Mouse (Mus musculus) liver, adult 2 months (tissue): ENCODE data around the gene Il10.

Experiments
- CTCF ChIP-seq: fragments of 200-500 bp; IDR thresholded peaks from 2 replicates; pipeline ENCODE4 v1.5.1; 2011; ENCODE audit warnings: low read depth, low read length, control low read depth
- POLR2A ChIP-seq: fragments of 200-500 bp; IDR thresholded peaks from 2 replicates; pipeline ENCODE4 v1.6.1; 2011; ENCODE audit warnings: low read length, control low read depth; ENCODE audit not compliant: insufficient read depth; ENCODE audit errors: extremely low read depth

DNA sequence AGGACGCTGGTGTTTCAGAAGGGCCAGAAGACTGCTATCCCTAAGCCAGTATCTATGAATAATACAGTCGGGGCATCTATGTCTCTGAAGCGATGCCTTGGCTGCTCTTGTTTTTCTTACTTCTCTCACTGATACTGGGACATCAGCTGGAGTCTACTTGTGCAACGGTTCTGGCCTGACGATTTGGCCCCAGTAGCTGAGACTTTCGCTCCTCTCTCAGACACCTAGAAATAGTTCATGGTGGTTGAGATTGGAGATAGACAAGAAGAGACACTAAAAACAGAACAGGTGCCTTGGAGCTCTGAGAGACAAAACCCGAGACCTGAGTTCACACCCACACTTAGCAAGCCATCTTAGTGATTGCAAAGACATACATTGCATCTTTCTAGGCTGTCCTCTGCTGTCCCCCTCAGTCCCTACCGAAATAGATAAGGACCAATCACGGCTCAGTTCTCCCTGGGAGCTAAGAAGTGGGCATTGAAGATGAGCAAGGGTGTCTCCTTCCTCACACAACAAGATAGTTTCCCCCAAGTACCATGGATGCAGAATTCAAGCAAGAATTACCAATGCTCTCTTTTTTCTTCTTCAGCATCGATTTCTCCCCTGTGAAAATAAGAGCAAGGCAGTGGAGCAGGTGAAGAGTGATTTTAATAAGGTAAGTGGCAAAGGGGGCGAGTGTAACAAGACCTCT lies 2.4 kb downstream of the Il10 start:
- TF ChIP-seq CTCF = no peak
- TF ChIP-seq POLR2A = no peak
